Mouse (Mus musculus) left cerebral cortex, adult 2 months (tissue): ENCODE data around the gene Stbd1. TPM values are rescaled to one million over a fixed set of nuclear protein-coding genes. Genes with fewer than 3 reads are reported as not detected.

Experiments used
- DNase-seq, 2 experiments: peaks; one replicate each; pipeline ENCODE4 v3.0.0; 2021 to 2022; ENCODE audit warnings: low spot score in 2 of 2, mixed read lengths in 1 of 2; ENCODE audit errors: extremely low spot score in 1 of 2
- H3K27ac ChIP-seq: fragments of 200-600 bp; 2 replicates; pipeline ENCODE4 v1.8.1; 2022
- H3K4me3 ChIP-seq: fragments of 200-600 bp; 2 replicates; pipeline ENCODE4 v1.8.1; 2022
- CTCF ChIP-seq: fragments of 200-600 bp; IDR thresholded peaks from 2 replicates; pipeline ENCODE4 v1.8.1; 2022; ENCODE audit warnings: antibody characterized with exemption, mild to moderate bottlenecking, moderate library complexity
- intact Hi-C: fragments of 180-260 bp; cut with DNase I; formaldehyde crosslinking; loops from one replicate; pipeline ENCODE4 v1.15.1; 2025
- long read RNA-seq, 2 experiments: library from polyadenylated mRNA; stranded (forward); transcript quantifications; one replicate each; pipeline ENCODE4 v2.0.0; 2021; ENCODE audit warnings: borderline mapping rate in 2 of 2
- total RNA-seq, 2 experiments: library from RNA; stranded (reverse); gene quantifications; 2 replicates each; pipeline ENCODE4 v1.2.3; 2021

Gene Stbd1
- total RNA-seq = under 1 TPM; 0.61 to 0.84 TPM
- long read RNA-seq, experiment 1, partial matches to known transcripts = 0 of 1 reads
- long read RNA-seq, experiment 1, other reads (novel, unspliced or antisense) = 0 of 1 reads
- long read RNA-seq, experiment 2 = 0 reads

DNA sequence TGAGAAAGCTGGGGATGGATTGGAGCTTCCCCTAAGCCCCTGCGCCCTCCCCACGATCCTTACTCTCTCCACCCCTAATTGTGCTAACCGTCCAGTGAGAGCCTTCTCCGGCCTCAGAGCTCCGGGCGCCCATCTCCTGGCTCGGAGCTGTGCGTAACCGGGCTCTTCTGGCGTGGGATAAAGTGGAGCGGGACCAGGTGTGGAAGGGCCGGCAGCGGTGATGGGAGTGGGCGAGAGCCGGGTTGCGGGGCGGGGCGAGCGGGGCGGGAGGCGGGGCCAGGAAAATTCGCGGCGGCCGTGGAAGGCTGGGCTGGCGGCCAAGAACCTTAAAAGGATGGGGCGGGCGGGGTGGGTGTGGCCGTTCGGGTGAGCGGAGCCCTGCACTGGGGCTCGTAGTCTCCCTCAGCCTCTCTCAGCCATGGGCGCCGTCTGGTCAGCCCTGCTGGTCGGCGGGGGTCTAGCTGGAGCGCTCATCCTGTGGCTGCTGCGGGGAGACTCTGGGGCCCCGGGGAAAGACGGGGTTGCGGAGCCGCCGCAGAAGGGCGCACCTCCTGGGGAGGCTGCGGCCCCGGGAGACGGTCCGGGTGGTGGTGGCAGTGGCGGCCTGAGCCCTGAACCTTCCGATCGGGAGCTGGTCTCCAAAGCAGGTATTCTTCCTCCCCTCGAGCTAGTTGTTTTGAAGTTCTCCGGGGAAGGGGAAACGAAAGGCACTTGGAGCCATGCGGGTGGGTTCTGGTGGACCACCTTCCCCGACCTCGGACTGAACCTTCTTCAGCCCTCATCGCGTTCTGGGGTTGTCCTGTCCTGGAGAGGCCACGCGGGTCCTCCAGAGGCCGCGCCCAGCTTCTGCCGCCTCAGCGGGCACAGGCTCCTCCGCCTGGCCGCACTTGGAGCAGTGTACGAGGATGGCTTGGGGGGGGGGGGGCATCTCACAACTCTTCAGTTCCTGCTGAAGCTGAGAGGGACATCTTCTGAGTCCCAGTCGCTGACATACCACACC lies at the start of gene Stbd1:
TSS of gene Stbd1 (plus strand) at position 351 of the 1,000 bp plus-strand sequence.
- no peak; the same call in 1 of the 2 replicates for TF ChIP-seq CTCF
- peak; percentile 26 to 29 for DNase-seq

DNA sequence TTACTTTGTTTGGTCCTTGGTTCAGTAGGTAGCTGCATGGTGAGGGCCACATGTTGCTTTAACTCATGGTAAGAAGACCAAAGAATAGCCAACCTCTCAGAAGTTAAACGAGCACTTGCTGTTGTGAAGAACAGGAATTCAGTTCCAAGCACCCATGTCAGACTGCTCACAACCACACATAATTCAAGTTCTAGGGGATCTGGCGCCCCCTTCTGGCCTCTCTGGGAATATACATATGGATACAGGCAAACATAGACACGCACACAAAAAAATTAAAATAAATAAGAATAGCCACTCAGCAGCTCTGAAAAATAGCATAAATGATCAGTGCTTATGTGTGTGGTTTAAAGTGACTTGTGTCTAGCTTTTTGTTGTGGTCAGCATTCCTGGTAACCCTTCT lies 48.9 kb upstream of the Stbd1 start:
- TF ChIP-seq CTCF = peak; percentile 39
- no peak for DNase-seq
- intact Hi-C loops = no loop called here
- H3K27ac ChIP-seq = no peak overlapping the region
- no peak overlapping the region for H3K4me3 ChIP-seq

More for the DNA sequence above, at the start of gene Stbd1:
- Histone ChIP-seq H3K4me3 (peak within 1 kb of the TSS; percentile 54), H3K27ac (no peak within 1 kb of the TSS)
- intact Hi-C loops = loop anchor here (5.0 kb wide), 1 partner anchor 96 kb away; the partner anchor contains the start of gene Scarb2

DNA sequence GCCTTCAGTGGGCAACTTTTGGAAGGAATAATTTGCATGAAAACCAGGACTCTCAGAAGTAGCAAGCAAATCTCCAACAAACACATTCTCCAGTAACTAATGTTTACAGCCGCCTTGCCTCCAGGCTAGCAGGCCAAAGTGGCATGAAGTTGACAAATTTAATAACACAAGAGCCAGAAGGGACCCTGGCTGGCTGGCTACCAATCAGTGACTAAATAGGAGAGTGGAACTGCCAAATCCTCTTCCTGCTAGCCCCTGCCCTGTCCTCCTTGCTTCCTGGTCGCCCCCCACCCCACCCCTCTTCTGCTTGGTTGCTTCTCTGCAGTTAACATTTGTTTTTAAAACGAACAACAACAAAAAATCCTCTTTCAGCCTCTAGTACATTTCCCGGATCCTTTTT lies 48.4 kb upstream of the Stbd1 start:
- TF ChIP-seq CTCF = no peak
- intact Hi-C loops = no loop called here
- Histone ChIP-seq H3K27ac (no peak overlapping the region), H3K4me3 (no peak overlapping the region)
- DNase-seq = no peak

DNA sequence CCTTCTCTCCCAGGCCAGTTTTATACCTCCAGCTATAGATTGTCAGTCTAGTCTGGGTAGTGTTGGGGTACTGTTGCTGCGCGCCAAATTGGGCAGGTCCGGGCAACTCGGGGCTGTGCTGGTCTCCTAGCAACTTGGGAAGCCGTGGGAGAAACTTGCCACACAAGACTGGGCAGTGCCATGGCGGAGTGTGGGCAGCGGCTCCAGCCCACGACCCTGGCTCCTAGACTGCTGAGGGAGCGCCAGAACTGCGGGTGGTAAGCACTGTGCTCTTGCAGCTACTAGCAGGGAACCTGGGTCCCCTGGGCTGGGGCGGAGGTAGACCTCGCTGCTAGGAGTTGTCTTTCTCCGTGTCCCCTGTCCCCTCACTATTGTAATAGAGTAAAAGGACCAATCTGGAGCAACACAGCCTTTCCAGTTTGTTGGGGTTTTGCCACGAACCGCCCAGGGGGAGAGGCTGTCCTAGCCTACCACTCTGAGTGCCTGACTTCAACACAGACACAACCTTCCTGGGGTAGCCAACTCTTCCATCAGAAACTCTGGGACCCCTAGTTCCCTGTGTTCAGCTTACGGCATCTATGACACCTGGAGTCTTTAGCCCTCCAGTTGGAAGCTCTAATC lies 47.8 kb upstream of the Stbd1 start, which contains the start of gene Fam47e:
TSS of gene Fam47e (plus strand) at position 179 of the 621 bp plus-strand sequence.
- Histone ChIP-seq H3K4me3 (no peak within 1 kb of the TSS), H3K27ac (no peak within 1 kb of the TSS)
- intact Hi-C loops = no loop called here
- peak; percentile 34 to 50 for DNase-seq
- TF ChIP-seq CTCF = no peak

DNA sequence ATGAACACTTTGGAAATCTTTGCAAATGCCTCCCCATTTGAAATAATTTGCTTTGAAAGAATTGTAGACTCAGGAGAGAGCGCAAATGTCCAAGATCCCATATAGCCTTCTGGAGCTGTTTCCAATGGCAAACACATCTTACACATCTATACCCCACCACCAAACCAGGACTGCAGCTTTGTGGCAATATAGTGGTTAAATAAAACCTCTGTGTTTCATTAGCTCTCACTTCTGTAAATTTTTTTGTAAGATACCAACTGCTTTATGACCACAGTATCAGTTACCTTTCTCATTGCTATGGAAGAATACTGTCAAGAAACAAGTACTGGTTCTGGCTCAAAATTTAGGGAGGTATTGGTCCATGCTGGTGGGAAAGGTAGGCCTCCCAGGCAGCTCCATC lies 46.9 kb upstream of the Stbd1 start:
- TF ChIP-seq CTCF = no peak
- Histone ChIP-seq H3K4me3 (no peak overlapping the region), H3K27ac (no peak overlapping the region)
- DNase-seq = no peak
- intact Hi-C loops = no loop called here

DNA sequence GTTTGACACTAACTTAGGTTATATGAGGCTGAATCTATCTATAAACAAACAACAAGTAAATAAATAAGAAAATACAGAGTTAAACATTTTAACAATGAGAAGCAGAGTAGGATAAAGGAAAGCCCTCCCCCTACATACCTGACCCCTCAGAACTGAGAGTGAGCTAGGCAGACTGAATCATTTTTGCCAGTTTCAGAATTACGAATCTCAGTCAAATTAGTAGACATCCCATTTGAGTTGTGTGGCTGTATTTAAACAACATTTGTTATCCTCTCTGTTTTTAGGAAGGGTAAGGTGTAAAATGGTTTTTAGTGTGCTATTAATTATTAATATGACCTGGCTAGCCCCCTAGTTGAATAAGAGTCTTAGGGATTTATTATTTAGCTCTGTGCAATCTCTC lies 45.3 kb upstream of the Stbd1 start:
- no peak overlapping the region for H3K4me3 ChIP-seq
- TF ChIP-seq CTCF = no peak
- intact Hi-C loops = no loop called here
- no peak for DNase-seq
- H3K27ac ChIP-seq = no peak overlapping the region

DNA sequence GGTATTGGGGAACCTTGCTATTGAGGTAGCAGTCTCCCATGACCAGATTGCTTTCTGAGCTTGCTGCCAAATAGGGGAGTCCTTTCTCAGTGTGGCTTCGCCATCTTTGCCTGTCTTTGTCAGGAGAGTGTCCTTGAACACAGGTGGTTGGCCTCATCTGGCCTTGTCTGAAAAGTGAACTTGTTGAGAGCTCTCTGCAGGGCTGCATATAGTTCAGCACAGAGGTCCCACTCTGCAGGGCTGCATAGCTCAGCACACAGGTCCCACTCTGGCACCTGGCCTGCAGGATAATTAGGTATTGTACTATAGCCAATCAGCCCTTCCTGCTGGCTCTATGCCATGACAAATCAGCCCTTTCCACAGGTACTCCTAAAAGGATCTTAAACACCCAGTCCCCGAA lies 42.6 kb upstream of the Stbd1 start:
- TF ChIP-seq CTCF = no peak
- Histone ChIP-seq H3K4me3 (no peak overlapping the region), H3K27ac (no peak overlapping the region)
- DNase-seq = no peak
- intact Hi-C loops = no loop called here

DNA sequence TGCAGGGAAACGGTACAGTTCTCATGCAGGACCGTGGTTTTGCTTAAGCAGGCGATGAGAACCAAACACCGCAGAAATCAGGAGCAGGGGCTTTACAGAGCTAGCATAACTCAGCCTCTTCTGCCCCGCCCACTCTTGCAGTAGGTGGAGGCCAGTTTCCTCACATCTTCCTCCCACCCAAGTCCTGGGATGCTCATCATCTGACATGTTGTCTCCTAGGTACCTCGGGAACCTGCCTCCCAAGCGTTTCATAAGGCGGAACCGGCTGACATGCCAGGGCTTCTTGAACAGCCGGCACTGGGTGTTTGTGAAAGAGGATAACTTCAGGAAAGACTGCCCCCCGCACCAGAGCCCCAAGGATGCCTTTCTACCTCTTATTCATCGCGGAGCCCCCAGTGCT lies 40.8 kb upstream of the Stbd1 start:
- intact Hi-C loops = no loop called here
- no peak overlapping the region for H3K27ac ChIP-seq
- no peak overlapping the region for H3K4me3 ChIP-seq
- peak in 1 of 2 experiments; percentile 20 for DNase-seq
- no peak for TF ChIP-seq CTCF

DNA sequence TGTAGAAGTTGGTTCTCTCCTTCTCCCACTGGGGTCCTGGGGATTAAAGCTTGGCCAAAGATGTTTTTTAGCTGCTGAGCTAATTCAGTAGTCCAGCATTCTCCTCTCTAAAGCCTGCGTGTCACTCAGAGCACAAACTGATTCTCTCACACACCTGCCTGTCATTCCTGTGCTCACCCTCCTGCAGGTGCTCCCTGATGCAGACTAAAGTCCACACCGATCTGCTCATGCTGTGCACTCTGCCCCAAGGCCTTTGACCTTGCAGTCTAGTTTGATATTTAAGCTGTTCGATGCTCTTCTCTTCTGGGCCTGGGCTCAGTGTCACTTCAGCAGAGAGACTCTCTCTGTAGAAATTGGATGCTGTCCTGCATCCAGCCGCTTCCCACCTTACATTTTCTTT lies 31.6 kb upstream of the Stbd1 start:
- no peak overlapping the region for H3K4me3 ChIP-seq
- H3K27ac ChIP-seq = no peak overlapping the region
- no peak for DNase-seq
- TF ChIP-seq CTCF = no peak
- intact Hi-C loops = no loop called here

DNA sequence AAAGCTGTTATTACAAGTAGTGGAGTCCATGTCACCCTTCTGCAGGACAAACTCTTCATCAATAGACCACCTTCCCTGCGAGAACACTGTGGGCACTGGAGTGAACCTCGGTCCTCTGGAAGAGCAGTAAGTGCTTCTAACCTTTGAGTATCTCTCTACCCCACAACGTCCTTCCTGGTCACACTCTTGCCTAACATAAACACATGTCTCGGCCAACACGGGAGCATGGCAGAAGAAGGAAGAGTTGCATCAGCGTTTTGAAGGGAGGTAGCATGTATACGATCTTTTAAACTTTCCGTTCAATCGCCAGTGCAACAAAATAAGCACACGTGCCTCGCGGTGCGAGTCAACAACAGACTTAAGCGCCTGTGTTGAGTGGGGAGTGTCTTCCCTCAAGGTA lies 23.3 kb upstream of the Stbd1 start:
- DNase-seq = no peak
- Histone ChIP-seq H3K27ac (no peak overlapping the region), H3K4me3 (no peak overlapping the region)
- intact Hi-C loops = no loop called here
- TF ChIP-seq CTCF = no peak

DNA sequence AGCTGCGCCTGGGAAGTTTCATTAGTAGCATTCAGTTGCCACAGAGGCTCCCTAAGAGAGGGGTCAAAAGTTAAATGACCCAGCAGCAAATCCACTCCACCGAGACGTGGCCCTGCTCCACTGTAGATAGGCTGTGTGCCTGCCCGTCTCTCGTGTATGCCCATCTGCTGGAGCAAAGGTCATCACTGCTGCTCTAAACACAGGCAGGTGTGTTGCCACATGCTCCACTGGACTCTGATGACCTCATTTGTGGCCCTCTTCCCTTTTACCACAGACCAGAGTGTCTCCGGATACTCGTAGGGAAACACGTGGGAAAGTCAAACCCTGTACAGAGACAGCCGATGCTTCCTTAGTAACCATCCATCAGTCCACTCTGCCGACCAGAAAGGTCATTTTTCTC lies 16.9 kb upstream of the Stbd1 start:
- H3K27ac ChIP-seq = no peak overlapping the region
- H3K4me3 ChIP-seq = no peak overlapping the region
- TF ChIP-seq CTCF = no peak
- intact Hi-C loops = no loop called here
- DNase-seq = no peak

DNA sequence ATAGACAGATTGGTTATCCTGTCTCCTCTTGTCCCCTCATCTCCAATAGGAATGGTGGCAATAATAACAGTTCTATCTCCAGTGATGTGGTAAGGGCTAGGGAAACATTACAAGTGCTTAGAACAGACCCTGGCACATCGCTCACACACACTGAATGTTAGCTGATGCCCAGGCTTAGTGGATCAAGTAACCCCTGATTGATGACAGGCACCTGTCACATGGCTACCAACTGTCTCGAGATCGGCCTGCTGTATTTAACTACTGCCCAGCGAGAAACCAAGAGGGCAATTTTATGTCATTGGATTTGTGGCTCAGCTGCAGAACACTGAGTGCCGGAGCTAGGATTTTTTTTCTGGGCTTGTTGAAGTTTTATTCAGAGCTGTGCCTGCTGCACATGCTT lies 7.8 kb upstream of the Stbd1 start:
- intact Hi-C loops = no loop called here
- DNase-seq = no peak
- TF ChIP-seq CTCF = no peak
- Histone ChIP-seq H3K27ac (no peak overlapping the region), H3K4me3 (no peak overlapping the region)
